Mouse (Mus musculus) mesoderm, embryonic 11.5 days (tissue): ENCODE data around the gene Rrp1.
"Not testable (repeated sequence)": the region's sequence is repeated elsewhere in the genome, so short reads cannot be mapped to it uniquely, and the experiment has no call there.

Experiments used
- DNase-seq: peaks from one replicate; pipeline ENCODE4 v3.0.0-alpha.2; 2012; ENCODE audit warnings: low read depth, low spot score

The Rrp1 gene

GRCm38 (mm10) chr10:78425181-78426041 is 12.6 kb upstream of the Rrp1 start, which contains the start of gene Cstb:
TSS of gene Cstb (plus strand) at chr10:78425669.
- peak; percentile 78 for DNase-seq

- no peak for DNase-seq
Observed at GRCm38 (mm10) chr10:78422614-78423013, 9.8 kb upstream of the Rrp1 start.

- no peak for DNase-seq
Observed at GRCm38 (mm10) chr10:78420929-78421328, 8.1 kb upstream of the Rrp1 start.

- DNase-seq: no peak
Observed at GRCm38 (mm10) chr10:78418791-78419190, 5.9 kb upstream of the Rrp1 start.

GRCm38 (mm10) chr10:78417888-78418287 is 5.0 kb upstream of the Rrp1 start:
- no peak for DNase-seq

- not testable (repeated sequence) for DNase-seq
Observed at GRCm38 (mm10) chr10:78414936-78415335, 2.1 kb upstream of the Rrp1 start.

- DNase-seq: no peak
Observed at GRCm38 (mm10) chr10:78413152-78413520, 293 bp upstream of the Rrp1 start.

GRCm38 (mm10) chr10:78411851-78412250 is 992 bp downstream of the Rrp1 start:
- DNase-seq: no peak

- DNase-seq: no peak
Observed at GRCm38 (mm10) chr10:78409035-78409788, 3.6 kb downstream of the Rrp1 start.

GRCm38 (mm10) chr10:78407132-78407531 is 5.7 kb downstream of the Rrp1 start:
- no peak for DNase-seq

- no peak for DNase-seq
Observed at GRCm38 (mm10) chr10:78406152-78406551, 6.7 kb downstream of the Rrp1 start.

- DNase-seq: no peak
Observed at GRCm38 (mm10) chr10:78402301-78402922, 10.4 kb downstream of the Rrp1 start.

GRCm38 (mm10) chr10:78401127-78401526 is 11.7 kb downstream of the Rrp1 start:
- no peak for DNase-seq

- peak; percentile 75 for DNase-seq
Observed at GRCm38 (mm10) chr10:78399090-78399657, 13.7 kb downstream of the Rrp1 start.

GRCm38 (mm10) chr10:78396625-78396885 is 16.3 kb downstream of the Rrp1 start:
- no peak for DNase-seq

- DNase-seq: peak; percentile 95
Observed at GRCm38 (mm10) chr10:78395819-78396624, 16.8 kb downstream of the Rrp1 start.

GRCm38 (mm10) chr10:78395377-78395776 is 17.5 kb downstream of the Rrp1 start:
- DNase-seq: no peak

GRCm38 (mm10) chr10:78392072-78392471 is 20.8 kb downstream of the Rrp1 start:
- DNase-seq: peak; percentile 83

- no peak for DNase-seq
Observed at GRCm38 (mm10) chr10:78390982-78391470, 21.8 kb downstream of the Rrp1 start.

- no peak for DNase-seq
Observed at GRCm38 (mm10) chr10:78388216-78388980, 24.4 kb downstream of the Rrp1 start.
